Mouse (Mus musculus): Measurements from ENCODE around the gene Fbxo31. TPM values are rescaled to one million over a fixed set of nuclear protein-coding genes. Genes with fewer than 3 reads are reported as not detected.

Gene Fbxo31
- polyA plus RNA-seq, 1 experiment from 2014 or later: 11.8 TPM

DNA sequence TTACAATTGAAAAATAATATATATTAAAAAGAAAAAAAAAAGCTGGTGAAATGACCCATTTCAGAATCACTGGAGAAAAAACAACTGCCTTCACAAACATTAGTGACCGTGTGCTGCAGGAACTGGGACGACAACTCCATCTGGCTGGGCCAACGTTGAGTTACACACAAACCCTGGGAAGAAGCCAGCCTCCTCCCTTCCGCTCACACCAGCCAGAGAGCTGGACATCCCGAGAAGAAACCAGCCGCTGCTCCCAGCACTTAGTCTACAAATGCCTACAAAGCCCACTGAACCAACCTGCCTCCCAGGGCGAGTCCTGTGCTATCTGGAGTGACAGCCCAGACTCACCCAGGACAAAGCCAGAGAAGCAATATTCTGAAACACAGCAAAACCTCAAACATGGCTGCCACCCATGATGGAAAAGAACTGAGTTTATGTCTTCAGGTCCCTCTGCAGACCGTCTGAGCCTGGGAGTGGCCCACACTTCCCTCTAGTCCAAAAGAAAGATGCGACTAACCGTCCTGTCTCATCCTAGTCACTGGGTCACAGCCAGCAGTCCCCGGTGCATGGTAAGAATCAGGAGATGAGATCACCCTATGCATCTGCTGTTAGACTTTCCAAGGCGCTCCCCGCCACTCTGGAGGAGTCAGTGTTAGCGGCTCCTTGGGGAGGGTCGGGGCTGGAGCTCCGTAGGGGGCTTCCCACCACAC lies 16.8 kb downstream of the Fbxo31 start:
- Histone ChIP-seq H3K27ac (ENCODE audit: low read length) (no peak overlapping the region), H3K4me3 (ENCODE audit: low read length) (no peak overlapping the region), H3K27me3 (ENCODE audit: control insufficient read depth, insufficient read depth, low read length) (no peaks in the 10 kb centered on the region), H3K4me2 (ENCODE audit: low read depth, low read length) (no peak overlapping the region), H3K9me3 (replicated peaks; ENCODE audit: control insufficient read depth, low read length) (no peaks in the 10 kb centered on the region), H3K36me3 (ENCODE audit: control insufficient read depth, insufficient read depth) (peaks cover 6% of the 10 kb centered on the region; the same call in 1 of the 2 replicates), H3K9ac (ENCODE audit: low read length) (no peak overlapping the region), H3K4me1 (ENCODE audit: control insufficient read depth, insufficient read depth, low read length) (peaks cover 11% of the 10 kb centered on the region)
- 76% methylated on average over 16 of the region's 16 CpGs for WGBS
- ATAC-seq (replicated peaks; ENCODE audit: extremely low read depth, insufficient read depth, low FRiP score): no peak

DNA sequence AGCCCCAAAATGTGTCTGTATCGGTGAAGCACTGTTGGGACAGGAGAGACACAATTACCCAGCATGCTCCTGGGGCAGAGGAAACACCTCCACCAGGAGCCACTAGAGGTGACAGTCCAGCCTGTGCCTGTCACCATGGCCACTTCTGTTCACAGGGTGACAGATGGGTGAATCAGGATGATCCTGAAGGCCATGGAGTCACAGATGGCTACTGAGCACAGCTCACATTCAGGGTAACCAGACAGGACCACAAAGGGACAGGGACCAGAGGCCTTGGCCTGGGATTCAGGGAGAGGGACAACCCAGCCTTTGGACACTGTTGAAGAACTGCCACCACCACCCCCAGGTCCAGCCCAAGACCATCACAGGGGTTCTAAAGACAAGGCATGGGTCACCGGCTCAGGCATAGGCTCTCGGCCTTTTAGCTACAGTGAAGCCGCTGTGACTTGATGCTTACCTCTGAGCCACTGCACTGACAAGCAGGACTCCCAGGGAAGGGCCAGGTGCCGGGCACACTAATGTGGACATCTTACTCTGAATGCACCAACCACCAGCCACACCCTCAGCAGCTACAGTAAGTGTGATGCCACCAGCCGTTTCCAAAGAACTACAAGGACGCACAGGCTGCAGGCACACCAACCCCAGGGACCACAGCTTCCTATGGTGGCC lies 18.0 kb downstream of the Fbxo31 start:
- 94% methylated on average over 7 of the region's 7 CpGs for WGBS
- no peak overlapping the region for H3K27ac ChIP-seq (ENCODE audit: low read length)
- H3K4me2 ChIP-seq (ENCODE audit: low read depth, low read length): no peak overlapping the region
- no peaks in the 10 kb centered on the region for H3K9me3 ChIP-seq (replicated peaks; ENCODE audit: control insufficient read depth, low read length)
- peaks cover 11% of the 10 kb centered on the region for H3K4me1 ChIP-seq (ENCODE audit: control insufficient read depth, insufficient read depth, low read length)
- peaks cover 6% of the 10 kb centered on the region; the same call in 1 of the 2 replicates for H3K36me3 ChIP-seq (ENCODE audit: control insufficient read depth, insufficient read depth)
- no peak overlapping the region for H3K4me3 ChIP-seq (ENCODE audit: low read length)
- no peak for ATAC-seq (replicated peaks; ENCODE audit: extremely low read depth, insufficient read depth, low FRiP score)
- no peak overlapping the region for H3K9ac ChIP-seq (ENCODE audit: low read length)
- H3K27me3 ChIP-seq (ENCODE audit: control insufficient read depth, insufficient read depth, low read length): no peaks in the 10 kb centered on the region

DNA sequence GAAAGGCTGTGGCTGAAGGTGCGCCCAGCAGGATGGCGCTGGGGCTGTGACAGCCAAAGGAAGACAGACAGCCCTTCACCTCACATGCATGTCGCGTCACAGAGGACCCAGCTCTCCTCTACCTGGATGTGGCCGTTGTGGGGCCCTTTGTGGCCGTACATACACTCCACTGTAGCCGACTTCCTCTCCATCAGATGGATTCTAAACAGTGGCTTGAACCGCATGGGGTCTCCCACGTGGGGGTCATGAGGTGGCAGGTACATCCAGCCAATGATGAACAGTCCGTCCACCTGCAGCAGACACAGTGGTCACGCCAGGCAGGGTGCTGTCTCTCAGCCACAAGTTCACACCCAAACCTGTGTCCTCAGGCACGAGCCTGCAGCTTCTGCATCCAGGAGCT lies 18.8 kb downstream of the Fbxo31 start:
- WGBS: 89% methylated on average over 12 of the region's 12 CpGs
- no peaks in the 10 kb centered on the region for H3K9me3 ChIP-seq (replicated peaks; ENCODE audit: control insufficient read depth, low read length)
- ATAC-seq (replicated peaks; ENCODE audit: extremely low read depth, insufficient read depth, low FRiP score): no peak

DNA sequence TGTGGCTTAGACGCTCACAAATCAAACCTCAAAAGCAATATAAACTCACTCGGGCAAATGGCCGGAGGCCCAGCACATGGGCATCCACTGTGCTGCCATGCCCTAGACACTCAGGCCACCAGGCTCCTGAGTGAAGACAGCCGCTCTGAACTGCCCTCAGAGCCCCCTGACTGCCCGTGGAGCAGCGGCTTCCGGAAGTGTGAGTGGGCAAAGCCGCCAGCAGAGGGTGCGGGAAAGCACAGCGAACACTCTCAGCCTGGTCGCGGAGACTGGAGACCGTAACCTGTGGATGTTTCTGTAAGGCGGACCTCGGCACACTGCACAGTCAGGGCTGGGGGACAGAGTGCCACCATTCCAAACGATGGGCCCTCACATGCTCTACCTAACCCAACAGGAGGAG lies 20.1 kb downstream of the Fbxo31 start:
- Histone ChIP-seq H3K27me3 (ENCODE audit: control insufficient read depth, insufficient read depth, low read length) (no peaks in the 10 kb centered on the region), H3K4me2 (ENCODE audit: low read depth, low read length) (no peak overlapping the region), H3K36me3 (ENCODE audit: control insufficient read depth, insufficient read depth) (peaks cover 18% of the 10 kb centered on the region), H3K4me3 (ENCODE audit: low read length) (no peak overlapping the region), H3K9ac (ENCODE audit: low read length) (no peak overlapping the region), H3K4me1 (ENCODE audit: control insufficient read depth, insufficient read depth, low read length) (peaks cover 11% of the 10 kb centered on the region), H3K9me3 (replicated peaks; ENCODE audit: control insufficient read depth, low read length) (no peaks in the 10 kb centered on the region), H3K27ac (ENCODE audit: low read length) (no peak overlapping the region)
- WGBS: 88% methylated on average over 16 of the region's 16 CpGs
- no peak for ATAC-seq (replicated peaks; ENCODE audit: extremely low read depth, insufficient read depth, low FRiP score)

More for the DNA sequence above, 18.8 kb downstream of the Fbxo31 start:
- Histone ChIP-seq H3K9ac (ENCODE audit: low read length) (no peak overlapping the region), H3K27ac (ENCODE audit: low read length) (no peak overlapping the region), H3K27me3 (ENCODE audit: control insufficient read depth, insufficient read depth, low read length) (no peaks in the 10 kb centered on the region), H3K36me3 (ENCODE audit: control insufficient read depth, insufficient read depth) (peaks cover 6% of the 10 kb centered on the region; the same call in 1 of the 2 replicates), H3K4me1 (ENCODE audit: control insufficient read depth, insufficient read depth, low read length) (peaks cover 11% of the 10 kb centered on the region), H3K4me2 (ENCODE audit: low read depth, low read length) (no peak overlapping the region), H3K4me3 (ENCODE audit: low read length) (no peak overlapping the region)

DNA sequence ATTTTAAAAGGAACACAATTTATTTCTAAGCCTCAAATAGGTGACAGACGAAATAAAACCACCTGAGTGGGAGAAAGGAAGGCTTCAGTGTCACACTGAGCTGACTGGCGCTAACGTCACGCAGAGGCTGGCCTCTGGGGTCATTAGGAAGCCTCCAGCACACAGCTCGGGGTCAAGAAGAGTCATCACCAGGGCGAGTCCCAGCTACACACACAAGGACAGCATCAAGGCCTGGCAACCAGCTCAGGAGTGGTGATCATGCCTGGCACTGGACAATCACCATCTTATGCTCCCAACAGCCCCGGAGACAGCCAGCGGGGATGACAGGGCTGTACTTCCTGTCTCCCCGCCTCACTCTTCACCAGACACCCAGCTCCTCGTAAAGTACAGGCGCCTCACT lies 20.9 kb downstream of the Fbxo31 start:
- no peak overlapping the region for H3K9ac ChIP-seq (ENCODE audit: low read length)
- no peaks in the 10 kb centered on the region for H3K27me3 ChIP-seq (ENCODE audit: control insufficient read depth, insufficient read depth, low read length)
- peaks cover 6% of the 10 kb centered on the region for H3K4me1 ChIP-seq (ENCODE audit: control insufficient read depth, insufficient read depth, low read length)
- H3K4me3 ChIP-seq (ENCODE audit: low read length): no peak overlapping the region
- H3K4me2 ChIP-seq (ENCODE audit: low read depth, low read length): no peak overlapping the region
- H3K9me3 ChIP-seq (replicated peaks; ENCODE audit: control insufficient read depth, low read length): no peaks in the 10 kb centered on the region
- H3K36me3 ChIP-seq (ENCODE audit: control insufficient read depth, insufficient read depth): peaks cover 22% of the 10 kb centered on the region
- H3K27ac ChIP-seq (ENCODE audit: low read length): no peak overlapping the region
- ATAC-seq (replicated peaks; ENCODE audit: extremely low read depth, insufficient read depth, low FRiP score): no peak
- WGBS: 83% methylated on average over 11 of the region's 11 CpGs

DNA sequence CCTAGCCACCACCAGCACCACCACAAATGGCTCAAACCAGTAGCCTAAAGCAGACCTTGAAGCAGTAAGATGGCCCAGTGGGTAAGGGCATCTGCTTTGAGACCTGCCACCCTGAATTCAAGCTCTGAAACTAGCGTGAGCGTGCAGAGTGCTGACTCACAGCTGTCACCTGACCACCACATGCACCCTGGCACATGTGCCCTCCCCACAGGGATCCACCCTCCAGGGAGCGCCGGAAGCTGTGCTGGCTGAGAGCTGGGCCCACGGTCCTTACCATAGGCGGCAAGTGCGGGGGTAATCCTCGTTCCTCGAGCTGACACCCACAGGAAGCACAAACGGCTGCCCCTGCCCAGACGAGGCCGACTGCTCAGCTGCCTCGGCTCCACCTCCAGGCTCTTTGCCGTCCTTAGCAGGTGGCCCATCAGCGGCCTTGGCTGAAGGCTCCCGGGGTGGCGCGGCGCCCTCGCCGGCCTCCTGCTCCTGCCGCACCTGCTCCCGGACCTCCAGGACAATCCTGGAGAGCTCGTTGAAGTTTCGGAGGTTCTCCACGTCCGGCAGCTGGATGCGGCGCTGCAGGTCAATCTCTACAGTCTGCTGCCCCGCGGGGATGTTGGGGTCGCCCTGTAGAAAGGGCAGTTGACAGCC lies 24.7 kb downstream of the Fbxo31 start:
- H3K4me1 ChIP-seq (ENCODE audit: control insufficient read depth, insufficient read depth, low read length): no peaks in the 10 kb centered on the region
- H3K36me3 ChIP-seq (ENCODE audit: control insufficient read depth, insufficient read depth): peaks cover 27% of the 10 kb centered on the region

DNA sequence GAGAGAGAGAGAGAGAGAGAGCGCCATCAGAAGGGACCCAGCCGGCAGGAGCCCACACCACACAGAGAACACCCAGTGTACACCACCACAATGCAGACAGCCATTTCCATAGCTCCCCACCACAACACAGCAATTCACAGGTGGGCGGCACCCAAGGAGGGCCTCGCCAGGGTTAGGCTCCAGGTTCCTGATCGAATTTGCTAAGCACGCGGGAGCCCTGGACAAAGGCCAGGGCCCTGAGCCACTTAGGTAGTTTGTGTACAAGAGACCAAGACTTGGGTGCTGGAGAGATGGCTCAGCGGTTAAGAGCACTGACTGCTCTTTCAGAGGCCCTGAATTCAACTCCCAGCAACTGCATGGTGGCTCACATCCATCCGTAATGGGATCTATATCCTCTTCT lies 26.1 kb downstream of the Fbxo31 start:
- H3K4me1 ChIP-seq (ENCODE audit: control insufficient read depth, insufficient read depth, low read length): no peaks in the 10 kb centered on the region
- no peak overlapping the region for H3K4me3 ChIP-seq (ENCODE audit: low read length)
- no peaks in the 10 kb centered on the region for H3K27me3 ChIP-seq (ENCODE audit: control insufficient read depth, insufficient read depth, low read length)
- H3K9ac ChIP-seq (ENCODE audit: low read length): no peak overlapping the region
- no peak for ATAC-seq (replicated peaks; ENCODE audit: extremely low read depth, insufficient read depth, low FRiP score)
- no peaks in the 10 kb centered on the region for H3K9me3 ChIP-seq (replicated peaks; ENCODE audit: control insufficient read depth, low read length)
- WGBS: 84% methylated on average over 9 of the region's 9 CpGs
- no peak overlapping the region for H3K27ac ChIP-seq (ENCODE audit: low read length)
- no peak overlapping the region for H3K4me2 ChIP-seq (ENCODE audit: low read depth, low read length)
- peaks cover 22% of the 10 kb centered on the region for H3K36me3 ChIP-seq (ENCODE audit: control insufficient read depth, insufficient read depth)

More for the DNA sequence above, 24.7 kb downstream of the Fbxo31 start:
- no peak overlapping the region for H3K4me3 ChIP-seq (ENCODE audit: low read length)
- no peak for ATAC-seq (replicated peaks; ENCODE audit: extremely low read depth, insufficient read depth, low FRiP score)
- no peaks in the 10 kb centered on the region for H3K9me3 ChIP-seq (replicated peaks; ENCODE audit: control insufficient read depth, low read length)
- 94% methylated on average over 32 of the region's 32 CpGs for WGBS
- H3K27me3 ChIP-seq (ENCODE audit: control insufficient read depth, insufficient read depth, low read length): no peaks in the 10 kb centered on the region
- H3K4me2 ChIP-seq (ENCODE audit: low read depth, low read length): no peak overlapping the region
- no peak overlapping the region for H3K9ac ChIP-seq (ENCODE audit: low read length)
- no peak overlapping the region for H3K27ac ChIP-seq (ENCODE audit: low read length)

DNA sequence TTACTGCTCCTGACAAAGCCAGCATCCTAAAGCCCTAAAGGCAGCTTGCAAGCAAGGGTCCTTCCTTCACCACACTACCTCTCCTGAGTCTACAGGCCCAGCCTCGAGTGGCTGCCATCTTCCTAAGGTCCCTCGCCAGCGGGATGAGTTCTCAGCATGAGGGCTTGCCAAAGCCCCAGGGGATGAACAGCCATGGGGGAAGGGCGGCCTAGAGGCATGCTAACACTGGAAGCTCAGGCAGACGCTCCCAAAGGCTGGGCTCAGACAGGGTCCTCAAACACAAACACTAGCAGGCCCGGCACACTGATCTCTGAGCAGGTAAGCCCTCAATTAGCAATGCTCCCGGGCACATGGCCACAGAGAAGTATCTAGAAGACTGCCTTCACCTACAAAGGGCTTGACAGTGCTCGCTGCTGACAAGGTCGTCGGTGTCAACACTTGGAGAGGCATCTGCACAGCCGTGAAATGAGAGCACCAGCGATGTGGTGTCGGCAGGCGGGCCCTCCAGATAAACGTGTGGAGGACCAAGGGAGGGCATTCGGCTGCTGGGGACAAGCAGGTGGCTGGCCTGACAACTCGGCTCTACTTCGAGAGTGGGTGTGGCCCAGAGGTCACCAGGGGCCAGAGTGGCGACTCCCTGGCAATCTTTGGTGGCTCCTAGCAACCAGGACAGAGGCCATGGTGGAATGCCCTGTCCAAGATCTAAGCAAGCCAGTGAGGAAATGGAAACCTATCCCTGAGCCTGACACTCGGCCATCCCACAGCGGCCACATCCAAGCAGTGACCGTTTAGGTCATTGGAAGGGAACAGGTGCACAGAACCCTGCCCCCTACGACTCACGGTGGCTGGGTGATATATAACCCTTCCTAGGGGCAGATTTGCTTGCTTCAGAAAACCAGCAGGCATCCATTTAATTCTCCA lies 27.3 kb downstream of the Fbxo31 start:
- ATAC-seq (replicated peaks; ENCODE audit: extremely low read depth, insufficient read depth, low FRiP score): no peak
- WGBS: 53% methylated on average over 24 of the region's 24 CpGs
- peaks cover 22% of the 10 kb centered on the region for H3K36me3 ChIP-seq (ENCODE audit: control insufficient read depth, insufficient read depth)

More for the DNA sequence above, 27.3 kb downstream of the Fbxo31 start:
- H3K27ac ChIP-seq (ENCODE audit: low read length): no peak overlapping the region
- no peak overlapping the region for H3K4me2 ChIP-seq (ENCODE audit: low read depth, low read length)
- no peak overlapping the region for H3K9ac ChIP-seq (ENCODE audit: low read length)
- H3K4me1 ChIP-seq (ENCODE audit: control insufficient read depth, insufficient read depth, low read length): no peaks in the 10 kb centered on the region
- H3K27me3 ChIP-seq (ENCODE audit: control insufficient read depth, insufficient read depth, low read length): peaks cover 2% of the 10 kb centered on the region; the same call in 1 of the 2 replicates
- no peaks in the 10 kb centered on the region for H3K9me3 ChIP-seq (replicated peaks; ENCODE audit: control insufficient read depth, low read length)
- H3K4me3 ChIP-seq (ENCODE audit: low read length): no peak overlapping the region

Measured in heart, embryonic 16.5 days (tissue).